Mouse (Mus musculus): ENCODE results near the gene C130074G19Rik.

The C130074G19Rik gene

DNA sequence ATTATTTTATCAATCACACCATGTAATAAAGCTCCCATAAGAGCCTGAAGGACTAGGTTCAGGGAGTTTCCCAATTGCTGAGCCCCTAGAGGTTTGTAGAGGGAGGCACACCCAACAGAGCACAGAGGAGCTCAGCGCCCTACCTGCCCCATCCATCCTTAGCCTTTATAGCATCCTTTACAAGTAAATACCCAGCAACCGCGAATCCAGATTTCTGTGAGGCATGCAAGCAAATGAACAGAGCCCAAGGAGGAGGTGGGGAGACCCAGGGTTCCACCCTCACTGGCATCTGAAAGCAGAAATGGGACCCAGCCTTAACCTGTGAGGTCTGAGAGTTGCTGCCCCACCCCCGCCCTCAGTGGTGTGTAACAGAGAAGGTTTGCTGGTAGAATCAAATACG, 46.7 kb downstream of the C130074G19Rik start:
- no peak for DNase-seq

DNA sequence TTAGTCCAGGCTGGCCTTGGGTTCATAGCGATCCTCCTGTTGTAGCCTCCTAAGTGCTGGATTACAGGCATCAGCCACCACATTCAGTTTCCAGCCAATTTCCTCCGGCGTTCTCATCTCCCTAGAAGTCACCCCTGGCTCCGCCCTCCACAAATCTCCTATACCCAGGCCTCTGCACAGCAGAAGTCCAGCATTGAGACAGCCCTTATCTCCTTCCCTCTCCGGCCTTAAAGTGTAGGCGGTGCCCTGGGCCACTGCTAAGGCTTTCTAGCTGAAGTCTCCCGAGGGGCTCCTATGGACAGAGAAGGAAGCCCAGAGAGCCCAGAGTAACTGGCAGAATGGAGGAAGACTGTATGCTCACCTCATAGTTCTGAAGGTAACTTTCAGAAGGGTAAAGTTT, 49.5 kb downstream of the C130074G19Rik start:
- DNase-seq: no peak

DNA sequence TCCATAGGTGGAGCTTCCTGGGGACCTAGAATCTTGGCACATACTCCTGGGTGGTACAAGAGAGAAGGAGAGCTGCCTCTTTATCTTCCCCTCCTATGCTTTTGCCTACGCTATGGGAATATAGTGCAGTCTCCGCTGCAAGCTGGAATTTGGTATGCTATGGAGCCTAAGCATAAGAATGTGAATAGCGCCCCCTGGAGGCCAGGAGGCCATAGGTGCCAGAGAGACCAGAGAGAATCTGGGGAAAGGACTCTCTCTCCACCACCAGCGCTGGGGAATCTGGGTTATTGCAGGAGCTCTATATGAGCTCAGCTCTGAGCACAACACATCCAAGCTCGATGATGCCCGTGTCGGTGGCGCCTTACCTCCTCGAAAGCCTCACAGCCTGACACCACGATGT, 50.8 kb downstream of the C130074G19Rik start:
- DNase-seq: no peak

DNA sequence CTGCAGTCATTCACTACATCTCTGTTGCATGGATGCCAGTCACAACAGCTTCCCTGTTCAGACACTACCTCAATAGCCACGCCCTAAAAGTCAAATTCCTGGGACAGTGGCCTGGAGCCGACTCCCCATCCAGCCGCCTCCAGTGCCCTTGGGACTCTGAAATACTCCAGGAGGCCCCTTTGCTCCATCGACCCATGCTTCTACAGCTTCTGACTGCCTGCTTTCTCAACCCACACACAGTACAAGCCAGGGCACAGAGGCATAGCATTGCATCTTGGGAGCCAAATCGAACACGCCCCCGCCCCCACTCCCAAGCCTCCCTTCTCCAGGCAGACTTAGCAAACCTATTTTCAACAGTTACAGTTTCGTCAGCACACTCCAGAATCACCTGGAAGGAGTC, 53.1 kb downstream of the C130074G19Rik start:
- no peak for DNase-seq

DNA sequence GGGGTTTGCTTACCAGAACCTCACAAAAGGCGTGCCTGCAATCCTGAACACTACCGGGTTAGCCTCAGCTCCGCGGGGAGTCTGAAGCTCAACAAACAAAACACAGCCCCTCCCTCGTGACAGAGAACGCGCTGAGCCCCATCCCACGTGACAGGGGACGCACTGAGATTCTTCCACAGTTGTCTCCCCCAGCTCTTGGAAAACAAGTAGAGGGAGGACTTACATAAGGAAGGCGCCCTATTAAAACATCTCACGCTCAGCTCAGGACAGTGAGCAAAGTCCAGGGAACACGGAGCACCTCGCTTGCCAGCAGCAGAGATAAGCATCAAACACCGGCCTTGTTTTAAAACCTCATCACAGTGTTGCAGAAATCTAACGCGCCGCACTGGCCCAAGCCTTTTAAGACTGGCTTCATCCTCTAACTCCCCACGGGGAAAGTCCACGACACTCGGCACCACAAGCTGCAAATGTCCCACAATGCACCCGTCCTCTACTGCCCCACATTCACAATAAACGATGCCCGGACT, 55.8 kb downstream of the C130074G19Rik start:
- peak; percentile 29 for DNase-seq

DNA sequence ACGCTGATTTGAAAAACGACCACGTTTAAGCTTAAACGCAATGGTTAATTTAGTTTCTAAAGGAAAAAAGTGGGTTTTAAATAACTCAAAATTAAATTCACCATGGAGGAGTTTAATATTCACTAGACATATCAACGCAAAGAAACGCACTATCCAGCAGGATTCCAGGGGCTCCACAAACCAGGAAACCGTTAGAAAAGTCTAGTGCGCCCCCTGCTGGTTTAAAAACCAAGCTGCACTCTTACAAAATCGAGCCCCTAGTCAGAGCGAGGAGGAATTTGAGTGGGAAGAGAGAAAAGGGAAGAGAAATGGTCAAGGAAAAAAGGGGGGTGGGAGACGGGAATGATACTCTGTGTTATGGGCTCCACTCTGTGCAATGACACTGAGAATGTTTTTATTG, 57.9 kb downstream of the C130074G19Rik start:
- peak; percentile 75 for DNase-seq

DNA sequence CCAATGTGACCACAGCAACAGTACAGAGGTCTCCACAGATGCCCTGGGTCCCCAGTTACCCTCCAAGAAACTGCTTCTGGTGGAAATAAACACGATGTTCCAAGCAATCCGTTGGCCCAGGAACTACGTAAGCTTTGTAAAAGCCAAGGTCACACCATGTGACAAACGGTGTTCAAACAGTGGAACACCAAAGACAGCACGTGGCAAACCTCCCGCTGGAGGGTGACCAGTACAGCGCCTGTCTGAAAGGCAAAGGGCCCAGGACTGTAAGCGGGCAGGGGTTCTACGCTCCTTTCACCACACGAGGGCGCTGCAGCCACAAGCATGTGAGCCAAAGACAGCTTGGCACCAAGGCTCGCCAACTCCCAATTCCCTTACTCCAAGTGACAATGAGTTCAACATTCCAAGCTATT, 58.6 kb downstream of the C130074G19Rik start:
- peak; percentile 94 for DNase-seq

DNA sequence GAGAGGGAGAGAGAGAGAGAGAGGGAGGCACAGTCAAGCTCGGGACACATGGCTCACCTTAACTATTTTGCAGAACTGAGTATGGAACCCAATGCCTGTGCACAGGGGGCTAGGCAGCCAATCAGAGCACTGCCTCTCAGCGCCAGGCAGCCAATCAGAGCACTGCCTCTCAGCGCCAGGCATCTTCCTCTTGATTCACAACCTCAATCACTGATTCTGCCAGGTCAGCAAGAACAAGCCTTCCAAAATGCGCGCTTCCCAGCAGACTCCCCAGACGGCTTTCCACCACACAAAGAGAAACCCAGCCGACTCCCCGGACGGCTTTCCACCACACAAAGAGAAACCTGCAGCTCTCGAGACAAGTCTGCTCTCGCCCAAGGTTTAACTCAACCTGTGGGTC, 60.3 kb downstream of the C130074G19Rik start:
- peak; percentile 64 for DNase-seq

Data from embryo, embryonic 11 days (tissue).